9 mouse cellular contexts compared by ENCODE assay signal in genomic region chr10:66901873-66902272, GRCm38 (mm10).
DNase-seq lines count a peak whose midpoint lies in the region; ATAC-seq lines count a peak whose summit lies in the region.
"Had no signal": no experiment of that assay in that cellular context is flagged by ENCODE, and none has a peak within 500 bp of the region (broad histone marks: within the 10 kb centered on the region; RNA-seq: fewer than 3 reads in every experiment).

No protein-coding gene starts in this region.

- no peak for DNase-seq in heart, postnatal 14 days
- no peak for DNase-seq in intestine, embryonic 14.5 days (ENCODE audit: low spot score)
- no peak for DNase-seq in adrenal gland, adult 18-20 months (ENCODE audit: low spot score in 2 of 2)
- DNase-seq in spleen, postnatal 10 days (ENCODE audit: low spot score in 2 of 2) = no peak
- DNase-seq: cerebellum, adult 11 months had no signal

- peak overlapping the region; percentile 28 for H3K4me3 ChIP-seq in heart, embryonic 16.5 days (ENCODE audit: low read length)
- peak overlapping the region; percentile 26 for H3K4me3 ChIP-seq in embryonic facial prominence, embryonic 15.5 days (replicated peaks)
- H3K4me3 ChIP-seq in intestine, embryonic 14.5 days (ENCODE audit: low read depth, low read length) = peak overlapping the region; percentile 0; the same call in 1 of the 2 replicates
- no peak overlapping the region; the same call in 1 of the 2 replicates for H3K4me3 ChIP-seq in midbrain, embryonic 16.5 days (ENCODE audit: low read depth, low read length)

- no peaks in the 10 kb centered on the region for H3K9me3 ChIP-seq in heart, embryonic 16.5 days (replicated peaks; ENCODE audit: control insufficient read depth, low read length)
- H3K9me3 ChIP-seq in embryonic facial prominence, embryonic 15.5 days (replicated peaks) = no peaks in the 10 kb centered on the region
- H3K9me3 ChIP-seq in intestine, embryonic 14.5 days (ENCODE audit: control insufficient read depth, low read length) = no peaks in the 10 kb centered on the region
- H3K9me3 ChIP-seq in midbrain, embryonic 16.5 days (replicated peaks; ENCODE audit: control insufficient read depth, low read length, poor library complexity, severe bottlenecking) = no peaks in the 10 kb centered on the region

- no peaks in the 10 kb centered on the region for H3K36me3 ChIP-seq in heart, embryonic 16.5 days (ENCODE audit: control insufficient read depth, insufficient read depth)
- no peaks in the 10 kb centered on the region for H3K36me3 ChIP-seq in embryonic facial prominence, embryonic 15.5 days
- H3K36me3 ChIP-seq in intestine, embryonic 14.5 days (ENCODE audit: control insufficient read depth, insufficient read depth, low read length) = no peaks in the 10 kb centered on the region
- no peaks in the 10 kb centered on the region for H3K36me3 ChIP-seq in midbrain, embryonic 16.5 days (ENCODE audit: control insufficient read depth, insufficient read depth, low read length)

- 2% methylated on average over 9 of the region's 9 CpGs for WGBS in heart, embryonic 16.5 days
- 5% methylated on average over 9 of the region's 9 CpGs for WGBS in embryonic facial prominence, embryonic 15.5 days
- 3% methylated on average over 9 of the region's 9 CpGs for WGBS in intestine, embryonic 14.5 days
- 2% methylated on average over 9 of the region's 9 CpGs for WGBS in midbrain, embryonic 16.5 days

- H3K4me1 ChIP-seq in heart, embryonic 16.5 days (ENCODE audit: control insufficient read depth, insufficient read depth, low read length) = peaks cover 11% of the 10 kb centered on the region
- peaks cover 33% of the 10 kb centered on the region for H3K4me1 ChIP-seq in embryonic facial prominence, embryonic 15.5 days
- H3K4me1 ChIP-seq in intestine, embryonic 14.5 days (replicated peaks; ENCODE audit: control insufficient read depth, insufficient read depth, low read length) = peaks cover 11% of the 10 kb centered on the region; the same call in 1 of the 2 replicates
- H3K4me1 ChIP-seq in midbrain, embryonic 16.5 days (ENCODE audit: control insufficient read depth, insufficient read depth, low read length) = peaks cover 11% of the 10 kb centered on the region

- 0 out of 2 replicates have a peak, but pooled peaks have one; percentile 14 for ATAC-seq in heart, embryonic 16.5 days (replicated peaks; ENCODE audit: extremely low read depth, insufficient read depth, low FRiP score)
- ATAC-seq in embryonic facial prominence, embryonic 15.5 days (ENCODE audit: insufficient number of reproducible peaks, low FRiP score, low TSS enrichment, low read depth) = no peak
- ATAC-seq in intestine, embryonic 14.5 days (replicated peaks; ENCODE audit: low FRiP score, low TSS enrichment, low read depth) = no peak
- peak; percentile 33; the same call in 1 of the 2 replicates for ATAC-seq in midbrain, embryonic 16.5 days
- no peak for ATAC-seq in CD4-positive, CD25-positive, alpha-beta regulatory T cell, adult 4 months

- intact Hi-C loops in heart, postnatal 14 days (cut with DNase I) = loop anchor here (10.0 kb wide), 2 partner anchors 353 to 633 kb away; partner anchors contain the start of gene Egr2

- H3K27ac ChIP-seq in heart, embryonic 16.5 days (ENCODE audit: low read length) = no peak overlapping the region
- no peak overlapping the region for H3K27ac ChIP-seq in embryonic facial prominence, embryonic 15.5 days (replicated peaks)
- no peak overlapping the region for H3K27ac ChIP-seq in intestine, embryonic 14.5 days (ENCODE audit: low read depth)
- no peak overlapping the region for H3K27ac ChIP-seq in midbrain, embryonic 16.5 days (ENCODE audit: low read length)

- H3K27me3 ChIP-seq in heart, embryonic 16.5 days (ENCODE audit: control insufficient read depth, insufficient read depth, low read length) = no peaks in the 10 kb centered on the region
- H3K27me3 ChIP-seq in embryonic facial prominence, embryonic 15.5 days = no peaks in the 10 kb centered on the region
- H3K27me3 ChIP-seq in intestine, embryonic 14.5 days (replicated peaks; ENCODE audit: control insufficient read depth, insufficient read depth, low read length) = no peaks in the 10 kb centered on the region
- no peaks in the 10 kb centered on the region for H3K27me3 ChIP-seq in midbrain, embryonic 16.5 days (ENCODE audit: control insufficient read depth, insufficient read depth, low read depth, low read length)

- peak overlapping the region; percentile 61 for H3K4me2 ChIP-seq in heart, embryonic 16.5 days (ENCODE audit: low read depth, low read length)
- H3K4me2 ChIP-seq in embryonic facial prominence, embryonic 15.5 days (replicated peaks) = peak overlapping the region; percentile 50
- H3K4me2 ChIP-seq in intestine, embryonic 14.5 days (ENCODE audit: low read length) = peak overlapping the region; percentile 48
- peak overlapping the region; percentile 42 for H3K4me2 ChIP-seq in midbrain, embryonic 16.5 days (ENCODE audit: low read length)

- H3K9ac ChIP-seq in heart, embryonic 16.5 days (ENCODE audit: low read length) = peak overlapping the region; percentile 10
- no peak overlapping the region for H3K9ac ChIP-seq in embryonic facial prominence, embryonic 15.5 days
- no peak overlapping the region for H3K9ac ChIP-seq in intestine, embryonic 14.5 days (ENCODE audit: low read length)
- no peak overlapping the region for H3K9ac ChIP-seq in midbrain, embryonic 16.5 days (ENCODE audit: low read depth, low read length)

Comparison
In these comparisons a context has a peak if more than half of its experiments do, and no peak if none do; other contexts are left out.
1. ATAC-seq: peak in heart, embryonic 16.5 days (single experiment) and midbrain, embryonic 16.5 days (single experiment); none in embryonic facial prominence, embryonic 15.5 days (single experiment), intestine, embryonic 14.5 days (single experiment) and CD4-positive, CD25-positive, alpha-beta regulatory T cell, adult 4 months (single experiment).
2. Peak in every context shown above with its lines, with median percentiles within 50 percentile points of each other: H3K4me2 ChIP-seq.